ENCODE assay signal across 21 mouse cellular contexts in genomic region chr7:83829355-83829754, GRCm38 (mm10). TPM values are rescaled to one million over a fixed set of nuclear protein-coding genes. Genes with fewer than 3 reads are reported as not detected.
"Had no signal": no experiment of that assay in that cellular context is flagged by ENCODE, and none has a peak within 500 bp of the region (broad histone marks: within the 10 kb centered on the region; RNA-seq: fewer than 3 reads in every experiment).

No protein-coding gene starts in this region.

- H3K9ac ChIP-seq: neural tube, embryonic 13.5 days; neural tube, embryonic 15.5 days; stomach, embryonic 15.5 days had no signal

- H3K36me3 ChIP-seq: neural tube, embryonic 13.5 days; neural tube, embryonic 15.5 days; stomach, embryonic 15.5 days had no signal

- H3K27me3 ChIP-seq: neural tube, embryonic 13.5 days; neural tube, embryonic 15.5 days; stomach, embryonic 15.5 days had no signal

- H3K9me3 ChIP-seq: neural tube, embryonic 13.5 days; neural tube, embryonic 15.5 days; stomach, embryonic 15.5 days had no signal

- H3K4me3 ChIP-seq: neural tube, embryonic 13.5 days; neural tube, embryonic 15.5 days; stomach, embryonic 15.5 days had no signal

- H3K4me1 ChIP-seq: neural tube, embryonic 13.5 days; neural tube, embryonic 15.5 days; stomach, embryonic 15.5 days had no signal

- DNase-seq: retina, postnatal 1 day; right cerebral cortex, adult 18-20 months; right cerebral cortex, postnatal 14 days; right cerebral cortex, postnatal 25 days; right cerebral cortex, postnatal 4 days; spleen, adult 18-20 months; thymus, adult 18-20 months; thymus, adult 2 months; thymus, postnatal 14 days; thymus, postnatal 25 days; thymus, postnatal 36 days; thymus, postnatal 4 days had no signal

- H3K4me2 ChIP-seq: neural tube, embryonic 13.5 days; neural tube, embryonic 15.5 days; stomach, embryonic 15.5 days had no signal

- H3K27ac ChIP-seq: neural tube, embryonic 13.5 days; neural tube, embryonic 15.5 days; stomach, embryonic 15.5 days; stomach, postnatal 0 days had no signal

RNA-seq across cellular contexts. Expression of gene Cfap161, which starts 34.7 kb away (rescaled TPM):
- total RNA-seq: neutrophil, adult 5-6 weeks had no signal
- polyA plus RNA-seq: neural tube, embryonic 13.5 days; small intestine, adult 2 months; spleen, adult 2 months; stomach, embryonic 16.5 days; urinary bladder, adult 2 months had no signal
